Mouse (Mus musculus): ENCODE results near the gene Mapkap1. TPM values are rescaled to one million over a fixed set of nuclear protein-coding genes. Genes with fewer than 3 reads are reported as not detected.

Gene Mapkap1
- polyA plus RNA-seq, 1 experiment, result 43.7 TPM

DNA sequence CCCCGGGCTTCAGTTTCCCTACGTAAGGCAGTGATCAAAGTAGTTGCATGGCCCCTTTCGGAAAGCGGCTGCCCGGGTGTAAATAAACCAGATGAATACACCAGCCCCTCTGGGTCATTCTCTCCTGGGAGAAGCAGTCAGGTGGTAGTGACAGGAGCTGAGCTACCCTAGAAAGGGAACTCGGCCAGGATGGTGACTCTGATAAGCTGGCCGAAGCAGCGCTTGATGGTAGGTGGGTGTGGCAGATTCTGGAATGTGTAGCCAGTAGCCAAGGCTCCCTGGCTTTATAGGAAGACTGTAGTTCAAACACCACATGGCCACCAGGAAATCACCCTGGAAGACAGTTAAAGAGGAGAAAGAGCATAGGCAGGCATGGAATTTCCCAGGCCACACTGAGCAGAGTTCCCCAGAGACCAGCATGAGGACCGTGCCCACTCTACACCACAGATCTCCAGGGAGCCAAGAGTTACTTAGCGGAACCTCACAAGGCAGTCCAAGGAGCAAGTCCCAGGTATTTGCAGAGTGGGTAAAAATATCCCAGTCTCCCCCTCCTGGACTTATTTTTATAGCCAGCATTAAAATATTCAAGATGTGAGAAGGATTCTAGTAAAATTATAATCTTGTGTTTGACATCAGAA lies 214.3 kb downstream of the Mapkap1 start:
- H3K4me1 ChIP-seq (ENCODE audit: control insufficient read depth, insufficient read depth, low read length), result no peaks in the 10 kb centered on the region
- no peak for DNase-seq
- no peak overlapping the region for H3K4me3 ChIP-seq (replicated peaks; ENCODE audit: extremely low read depth, low read depth, low read length)
- WGBS, result 55% methylated on average over 10 of the region's 10 CpGs
- TF ChIP-seq POLR2A (IDR thresholded peaks at IDR 0.05; ENCODE audit: borderline replicate concordance, extremely low read depth, low read depth, low read length) (no peak), CTCF (IDR thresholded peaks at IDR 0.05; ENCODE audit: insufficient read depth, low read length) (no peak)

GRCm38 (mm10) chr2:34621485-34621884 lies 214.9 kb downstream of the Mapkap1 start:
- DNase-seq, result no peak
- Histone ChIP-seq H3K4me1 (ENCODE audit: control insufficient read depth, insufficient read depth, low read length) (no peaks in the 10 kb centered on the region), H3K4me3 (replicated peaks; ENCODE audit: extremely low read depth, low read depth, low read length) (no peak overlapping the region)
- WGBS, result 92% methylated on average over 8 of the region's 8 CpGs
- TF ChIP-seq CTCF (IDR thresholded peaks at IDR 0.05; ENCODE audit: insufficient read depth, low read length) (no peak), POLR2A (IDR thresholded peaks at IDR 0.05; ENCODE audit: borderline replicate concordance, extremely low read depth, low read depth, low read length) (no peak)

- DNase-seq, result no peak
- Histone ChIP-seq H3K4me3 (replicated peaks; ENCODE audit: extremely low read depth, low read depth, low read length) (no peak overlapping the region), H3K4me1 (ENCODE audit: control insufficient read depth, insufficient read depth, low read length) (no peaks in the 10 kb centered on the region)
- no peak for TF ChIP-seq POLR2A (IDR thresholded peaks at IDR 0.05; ENCODE audit: borderline replicate concordance, extremely low read depth, low read depth, low read length)
- 73% methylated on average over 11 of the region's 11 CpGs for WGBS
Measured at GRCm38 (mm10) chr2:34622518-34622917, 215.9 kb downstream of the Mapkap1 start.

GRCm38 (mm10) chr2:34623181-34623580 lies 216.6 kb downstream of the Mapkap1 start:
- Histone ChIP-seq H3K4me1 (ENCODE audit: control insufficient read depth, insufficient read depth, low read length) (no peaks in the 10 kb centered on the region), H3K4me3 (replicated peaks; ENCODE audit: extremely low read depth, low read depth, low read length) (no peak overlapping the region)
- WGBS, result 90% methylated on average over 8 of the region's 8 CpGs
- no peak for TF ChIP-seq POLR2A (IDR thresholded peaks at IDR 0.05; ENCODE audit: borderline replicate concordance, extremely low read depth, low read depth, low read length)
- no peak for TF ChIP-seq CTCF (IDR thresholded peaks at IDR 0.05; ENCODE audit: insufficient read depth, low read length)
- DNase-seq, result no peak

- H3K4me1 ChIP-seq (ENCODE audit: control insufficient read depth, insufficient read depth, low read length), result no peaks in the 10 kb centered on the region
- no peak for DNase-seq
- WGBS, result 97% methylated on average over 12 of the region's 12 CpGs
- no peak overlapping the region for H3K4me3 ChIP-seq (replicated peaks; ENCODE audit: extremely low read depth, low read depth, low read length)
- TF ChIP-seq CTCF (IDR thresholded peaks at IDR 0.05; ENCODE audit: insufficient read depth, low read length) (no peak), POLR2A (IDR thresholded peaks at IDR 0.05; ENCODE audit: borderline replicate concordance, extremely low read depth, low read depth, low read length) (no peak)
Measured at GRCm38 (mm10) chr2:34624076-34624475, 217.5 kb downstream of the Mapkap1 start.

DNA sequence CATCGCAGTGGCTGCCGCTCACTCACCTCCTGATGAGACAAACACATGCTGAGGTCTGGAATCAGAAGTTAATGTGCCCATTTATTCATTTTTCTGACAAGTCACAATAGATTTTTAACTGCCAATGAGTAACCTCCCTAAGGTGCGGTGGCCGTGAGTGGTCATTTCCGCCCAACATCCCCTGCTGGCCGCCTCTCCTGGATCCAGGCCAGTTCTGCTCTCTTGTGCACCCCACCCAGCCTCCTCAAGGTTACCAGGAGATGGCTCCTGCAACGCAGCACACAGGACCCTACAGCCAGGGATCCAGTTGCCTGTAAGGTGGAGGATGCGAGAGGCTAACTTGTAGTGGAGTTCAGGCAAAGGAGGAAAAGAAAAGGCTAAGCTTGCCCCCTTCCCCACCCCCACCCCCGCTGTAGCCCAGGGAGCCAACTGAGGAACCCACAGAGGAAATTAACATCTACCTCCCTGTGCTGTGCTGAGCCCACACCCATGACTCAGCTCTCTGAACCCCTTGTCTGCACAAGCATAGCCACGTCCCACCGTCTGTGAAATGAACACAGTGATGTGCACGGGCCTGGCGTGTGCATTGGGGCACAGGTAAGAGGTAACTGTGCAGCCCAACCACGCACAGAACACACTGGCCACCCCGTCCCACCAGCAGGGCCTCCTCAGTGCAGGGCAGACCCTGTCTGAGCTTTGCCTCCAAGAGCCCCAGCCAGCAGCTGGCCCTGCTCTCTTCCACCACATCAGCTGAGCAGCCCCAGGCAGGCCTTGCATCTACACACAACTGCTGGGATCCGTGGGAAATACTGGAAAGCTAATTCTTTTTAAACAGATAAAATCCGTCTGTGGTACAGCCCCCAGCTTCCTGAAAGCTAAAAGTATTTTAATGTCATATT lies 221.0 kb downstream of the Mapkap1 start:
- no peak overlapping the region for H3K4me3 ChIP-seq (replicated peaks; ENCODE audit: extremely low read depth, low read depth, low read length)
- TF ChIP-seq POLR2A (IDR thresholded peaks at IDR 0.05; ENCODE audit: borderline replicate concordance, extremely low read depth, low read depth, low read length), result no peak
- TF ChIP-seq CTCF (IDR thresholded peaks at IDR 0.05; ENCODE audit: insufficient read depth, low read length), result no peak
- WGBS, result 56% methylated on average over 17 of the region's 17 CpGs
- no peak for DNase-seq
- H3K4me1 ChIP-seq (ENCODE audit: control insufficient read depth, insufficient read depth, low read length), result no peaks in the 10 kb centered on the region

- H3K4me3 ChIP-seq (replicated peaks; ENCODE audit: extremely low read depth, low read depth, low read length), result no peak overlapping the region
- no peak for DNase-seq
- no peaks in the 10 kb centered on the region for H3K4me1 ChIP-seq (ENCODE audit: control insufficient read depth, insufficient read depth, low read length)
- TF ChIP-seq CTCF (IDR thresholded peaks at IDR 0.05; ENCODE audit: insufficient read depth, low read length), result no peak
- WGBS, result 35% methylated on average over 4 of the region's 4 CpGs
Measured at GRCm38 (mm10) chr2:34628903-34629540, 222.5 kb downstream of the Mapkap1 start.

GRCm38 (mm10) chr2:34629758-34630157 lies 223.2 kb downstream of the Mapkap1 start:
- Histone ChIP-seq H3K4me1 (ENCODE audit: control insufficient read depth, insufficient read depth, low read length) (no peaks in the 10 kb centered on the region), H3K4me3 (replicated peaks; ENCODE audit: extremely low read depth, low read depth, low read length) (no peak overlapping the region)
- DNase-seq, result no peak
- 67% methylated on average over 7 of the region's 7 CpGs for WGBS
- TF ChIP-seq CTCF (IDR thresholded peaks at IDR 0.05; ENCODE audit: insufficient read depth, low read length) (no peak), POLR2A (IDR thresholded peaks at IDR 0.05; ENCODE audit: borderline replicate concordance, extremely low read depth, low read depth, low read length) (no peak)

DNA sequence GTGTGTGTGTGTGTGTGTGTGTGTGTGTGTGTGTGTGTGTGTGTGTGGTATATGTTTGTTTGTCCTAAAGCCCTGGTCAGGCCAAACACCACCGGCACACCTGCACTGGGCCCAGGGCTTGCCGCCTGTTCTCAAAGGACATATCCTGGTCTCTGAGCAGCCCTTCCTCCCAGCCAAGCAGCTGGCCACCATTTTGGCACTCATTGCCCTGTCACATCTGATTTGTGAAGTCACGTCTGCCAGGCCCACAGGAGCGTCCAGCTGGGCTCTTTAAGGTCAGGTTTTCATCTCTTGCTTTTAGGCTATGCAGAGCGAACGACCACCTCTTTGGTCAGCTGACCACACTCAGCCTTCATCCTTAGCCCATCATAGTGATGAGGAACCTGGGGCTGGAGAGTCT lies 223.9 kb downstream of the Mapkap1 start:
- WGBS, result 84% methylated on average over 6 of the region's 6 CpGs
- no peak for TF ChIP-seq CTCF (IDR thresholded peaks at IDR 0.05; ENCODE audit: insufficient read depth, low read length)
- no peak for TF ChIP-seq POLR2A (IDR thresholded peaks at IDR 0.05; ENCODE audit: borderline replicate concordance, extremely low read depth, low read depth, low read length)

More for the DNA sequence above, 223.9 kb downstream of the Mapkap1 start:
- no peak for DNase-seq
- H3K4me3 ChIP-seq (replicated peaks; ENCODE audit: extremely low read depth, low read depth, low read length), result no peak overlapping the region
- H3K4me1 ChIP-seq (ENCODE audit: control insufficient read depth, insufficient read depth, low read length), result no peaks in the 10 kb centered on the region
